In the genomic region with DNA sequence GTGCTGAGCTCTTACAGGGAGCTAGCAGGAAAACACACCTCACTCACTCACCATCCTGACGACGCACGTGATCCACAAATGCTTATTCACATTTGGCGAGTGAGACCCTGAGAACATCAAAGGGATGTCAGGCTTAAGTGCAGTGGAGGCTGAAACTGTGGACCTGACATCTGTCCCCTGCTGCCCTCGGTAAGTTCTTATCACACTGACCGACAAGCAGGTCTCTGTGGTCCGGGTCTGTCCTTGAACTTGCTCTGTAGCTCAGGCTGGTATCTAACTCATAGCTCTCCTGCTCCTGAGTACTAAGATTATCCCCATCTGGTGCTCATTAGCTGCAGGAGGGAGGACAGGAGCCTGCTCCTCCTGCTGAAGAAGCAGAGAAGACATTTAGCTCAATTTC, we compare ENCODE assay signal across 26 mouse cellular contexts.
DNase-seq lines count a peak whose midpoint lies in the region; ATAC-seq and TF ChIP-seq lines count a peak whose summit lies in the region.
"Had no signal": no experiment of that assay in that cellular context is flagged by ENCODE, and none has a peak within 500 bp of the region (broad histone marks: within the 10 kb centered on the region; RNA-seq: fewer than 3 reads in every experiment).

No protein-coding gene starts in this region.

- 13% methylated on average over 7 of the region's 7 CpGs for WGBS in heart, embryonic 14.5 days
- 50% methylated on average over 7 of the region's 7 CpGs for WGBS in embryonic facial prominence, embryonic 10.5 days
- WGBS in heart, embryonic 16.5 days, result 27% methylated on average over 7 of the region's 7 CpGs
- WGBS in lung, postnatal 0 days, result 34% methylated on average over 7 of the region's 7 CpGs
- 82% methylated on average over 7 of the region's 7 CpGs for WGBS in hindbrain, embryonic 14.5 days

- DNase-seq in gastrocnemius, postnatal 14 days, result peak; percentile 2
- DNase-seq in gastrocnemius, postnatal 10 days, result no peak
- DNase-seq in heart, adult 9 months (ENCODE audit: low spot score in 2 of 2), result no peak
- peak; percentile 48 for DNase-seq in embryonic facial prominence, embryonic 10.5 days (ENCODE audit: low spot score)
- DNase-seq in lung, postnatal 0 days (ENCODE audit: low spot score), result no peak
- no peak for DNase-seq in hindbrain, embryonic 14.5 days (ENCODE audit: low spot score)
- DNase-seq: cerebellum, adult 11 months; cerebellum, adult 9-11 months; kidney, adult 9 months; kidney, postnatal 25 days; liver; lung, postnatal 4 days; right cerebral cortex, postnatal 14 days; thymus, postnatal 14 days had no signal

- H3K4me3 ChIP-seq in heart, embryonic 14.5 days (ENCODE audit: control insufficient read depth in 1 of 2, insufficient read depth in 1 of 2, low read depth in 1 of 2, low read length in 2 of 2), result no peak overlapping the region
- H3K4me3 ChIP-seq in embryonic facial prominence, embryonic 10.5 days, result no peak overlapping the region
- H3K4me3 ChIP-seq in heart, embryonic 16.5 days (ENCODE audit: low read length), result no peak overlapping the region
- H3K4me3 ChIP-seq in lung, postnatal 0 days (ENCODE audit: low read depth, low read length), result no peak overlapping the region
- no peak overlapping the region for H3K4me3 ChIP-seq in hindbrain, embryonic 14.5 days (replicated peaks; ENCODE audit: low read length)
- H3K4me3 ChIP-seq: embryonic facial prominence, embryonic 15.5 days; forebrain, embryonic 15.5 days; intestine, embryonic 15.5 days; layer of hippocampus, adult 2 months; limb, embryonic 10.5 days; liver, embryonic 15.5 days; lung, embryonic 15.5 days had no signal

- H3K9ac ChIP-seq in heart, embryonic 14.5 days (ENCODE audit: low read length), result peak overlapping the region; percentile 41; the same call in 1 of the 2 replicates
- peak overlapping the region; percentile 14; the same call in 1 of the 2 replicates for H3K9ac ChIP-seq in heart, embryonic 16.5 days (ENCODE audit: low read length)
- no peak overlapping the region for H3K9ac ChIP-seq in lung, postnatal 0 days (replicated peaks; ENCODE audit: low read depth)
- H3K9ac ChIP-seq in hindbrain, embryonic 14.5 days, result no peak overlapping the region
- H3K9ac ChIP-seq: embryonic facial prominence, embryonic 15.5 days; forebrain, embryonic 15.5 days; intestine, embryonic 15.5 days; liver, embryonic 15.5 days; lung, embryonic 15.5 days had no signal

- TF ChIP-seq CTCF in lung, postnatal 0 days (IDR thresholded peaks at IDR 0.05), result no peak

- H3K4me2 ChIP-seq in heart, embryonic 14.5 days (ENCODE audit: low read length), result peak overlapping the region; percentile 9
- no peak overlapping the region for H3K4me2 ChIP-seq in heart, embryonic 16.5 days (ENCODE audit: low read depth, low read length)
- H3K4me2 ChIP-seq in lung, postnatal 0 days (replicated peaks; ENCODE audit: low read depth, low read length), result no peak overlapping the region
- no peak overlapping the region for H3K4me2 ChIP-seq in hindbrain, embryonic 14.5 days (replicated peaks)
- H3K4me2 ChIP-seq: embryonic facial prominence, embryonic 15.5 days; forebrain, embryonic 15.5 days; intestine, embryonic 15.5 days; liver, embryonic 15.5 days; lung, embryonic 15.5 days; midbrain, embryonic 11.5 days had no signal

- no peaks in the 10 kb centered on the region for H3K9me3 ChIP-seq in heart, embryonic 14.5 days (ENCODE audit: control insufficient read depth, low read length)
- H3K9me3 ChIP-seq in embryonic facial prominence, embryonic 10.5 days, result no peaks in the 10 kb centered on the region
- H3K9me3 ChIP-seq in heart, embryonic 16.5 days (replicated peaks; ENCODE audit: control insufficient read depth, low read length), result no peaks in the 10 kb centered on the region
- H3K9me3 ChIP-seq in lung, postnatal 0 days (ENCODE audit: low read length), result no peaks in the 10 kb centered on the region
- H3K9me3 ChIP-seq in hindbrain, embryonic 14.5 days (ENCODE audit: control insufficient read depth, low read length), result no peaks in the 10 kb centered on the region
- H3K9me3 ChIP-seq: embryonic facial prominence, embryonic 15.5 days; forebrain, embryonic 15.5 days; intestine, embryonic 15.5 days; limb, embryonic 10.5 days; liver, embryonic 15.5 days; lung, embryonic 15.5 days had no signal

- H3K4me1 ChIP-seq in heart, embryonic 14.5 days (ENCODE audit: control insufficient read depth in 2 of 2, insufficient read depth in 2 of 2, low read length in 2 of 2), result peaks cover 33 to 59% of the 10 kb centered on the region in 2 experiments
- peaks cover 11% of the 10 kb centered on the region for H3K4me1 ChIP-seq in embryonic facial prominence, embryonic 10.5 days
- peaks cover 29% of the 10 kb centered on the region for H3K4me1 ChIP-seq in heart, embryonic 16.5 days (ENCODE audit: control insufficient read depth, insufficient read depth, low read length)
- no peaks in the 10 kb centered on the region for H3K4me1 ChIP-seq in lung, postnatal 0 days (ENCODE audit: insufficient read depth, low read depth, low read length)
- no peaks in the 10 kb centered on the region for H3K4me1 ChIP-seq in hindbrain, embryonic 14.5 days (replicated peaks; ENCODE audit: control insufficient read depth, insufficient read depth, low read length)
- H3K4me1 ChIP-seq: forebrain, embryonic 15.5 days; intestine, embryonic 15.5 days; liver, embryonic 15.5 days; lung, embryonic 15.5 days had no signal

- no peak for TF ChIP-seq EP300 in lung, postnatal 0 days (IDR thresholded peaks at IDR 0.05)

- H3K27ac ChIP-seq in heart, embryonic 14.5 days (replicated peaks in 1 of 2; ENCODE audit: control insufficient read depth in 1 of 2, insufficient read depth in 1 of 2, low read depth in 2 of 2, low read length in 2 of 2), result peak overlapping the region; percentile 90 to 94
- no peak overlapping the region for H3K27ac ChIP-seq in embryonic facial prominence, embryonic 10.5 days (replicated peaks)
- peak overlapping the region; percentile 86 for H3K27ac ChIP-seq in heart, embryonic 16.5 days (ENCODE audit: low read length)
- H3K27ac ChIP-seq in lung, postnatal 0 days (ENCODE audit: low read length), result no peak overlapping the region
- H3K27ac ChIP-seq in hindbrain, embryonic 14.5 days, result no peak overlapping the region
- H3K27ac ChIP-seq: embryonic facial prominence, embryonic 15.5 days; forebrain, embryonic 15.5 days; intestine, embryonic 15.5 days; layer of hippocampus, adult 2 months; limb, embryonic 10.5 days; liver, embryonic 15.5 days; lung, embryonic 15.5 days; stomach, postnatal 0 days had no signal

- no peaks in the 10 kb centered on the region for H3K27me3 ChIP-seq in heart, embryonic 14.5 days (ENCODE audit: control insufficient read depth, insufficient read depth, low read length)
- H3K27me3 ChIP-seq in embryonic facial prominence, embryonic 10.5 days (replicated peaks; ENCODE audit: low read depth, poor library complexity, severe bottlenecking), result no peaks in the 10 kb centered on the region
- no peaks in the 10 kb centered on the region for H3K27me3 ChIP-seq in heart, embryonic 16.5 days (ENCODE audit: control insufficient read depth, insufficient read depth, low read length)
- H3K27me3 ChIP-seq in lung, postnatal 0 days (replicated peaks; ENCODE audit: insufficient read depth, low read length), result no peaks in the 10 kb centered on the region
- no peaks in the 10 kb centered on the region for H3K27me3 ChIP-seq in hindbrain, embryonic 14.5 days (ENCODE audit: control insufficient read depth, insufficient read depth, low read length)
- H3K27me3 ChIP-seq: embryonic facial prominence, embryonic 15.5 days; forebrain, embryonic 15.5 days; intestine, embryonic 15.5 days; liver, embryonic 15.5 days; lung, embryonic 15.5 days had no signal

- peak; percentile 45 for ATAC-seq in heart, embryonic 14.5 days (ENCODE audit: insufficient number of reproducible peaks, insufficient read depth, low FRiP score, low read depth)
- peak; percentile 19; the same call in 1 of the 2 replicates for ATAC-seq in heart, embryonic 16.5 days (replicated peaks; ENCODE audit: extremely low read depth, insufficient read depth, low FRiP score)
- ATAC-seq in lung, postnatal 0 days, result no peak
- no peak for ATAC-seq in hindbrain, embryonic 14.5 days (ENCODE audit: low FRiP score)
- ATAC-seq: forebrain, embryonic 15.5 days; hindbrain, embryonic 16.5 days; intestine, embryonic 15.5 days had no signal

- intact Hi-C loops in gastrocnemius, postnatal 14 days (cut with DNase I; ENCODE audit: low total_unique reads), result no loop called here

- H3K36me3 ChIP-seq in heart, embryonic 14.5 days (ENCODE audit: control insufficient read depth, insufficient read depth, low read length), result no peaks in the 10 kb centered on the region
- H3K36me3 ChIP-seq in embryonic facial prominence, embryonic 10.5 days (replicated peaks), result no peaks in the 10 kb centered on the region
- no peaks in the 10 kb centered on the region for H3K36me3 ChIP-seq in heart, embryonic 16.5 days (ENCODE audit: control insufficient read depth, insufficient read depth)
- H3K36me3 ChIP-seq in lung, postnatal 0 days (ENCODE audit: insufficient read depth, low read length), result no peaks in the 10 kb centered on the region
- H3K36me3 ChIP-seq in hindbrain, embryonic 14.5 days (replicated peaks; ENCODE audit: control insufficient read depth, insufficient read depth), result no peaks in the 10 kb centered on the region
- H3K36me3 ChIP-seq: embryonic facial prominence, embryonic 15.5 days; forebrain, embryonic 15.5 days; intestine, embryonic 15.5 days; limb, embryonic 10.5 days; liver, embryonic 15.5 days; lung, embryonic 15.5 days had no signal

Comparison
In these comparisons a context has a peak if more than half of its experiments do, and no peak if none do; other contexts are left out.
1. DNase-seq: peak in gastrocnemius, postnatal 14 days (single experiment) and embryonic facial prominence, embryonic 10.5 days (single experiment); none in gastrocnemius, postnatal 10 days (single experiment), heart, adult 9 months (0 of 2), lung, postnatal 0 days (single experiment) and hindbrain, embryonic 14.5 days (single experiment).
2. ATAC-seq: peak in heart, embryonic 14.5 days (single experiment) and heart, embryonic 16.5 days (single experiment); none in lung, postnatal 0 days (single experiment) and hindbrain, embryonic 14.5 days (single experiment).
3. H3K27ac ChIP-seq: peak in heart, embryonic 14.5 days (2 of 2) and heart, embryonic 16.5 days (single experiment); none in embryonic facial prominence, embryonic 10.5 days (single experiment), lung, postnatal 0 days (single experiment) and hindbrain, embryonic 14.5 days (single experiment).
4. H3K9ac ChIP-seq: peak in heart, embryonic 14.5 days (single experiment) and heart, embryonic 16.5 days (single experiment); none in lung, postnatal 0 days (single experiment) and hindbrain, embryonic 14.5 days (single experiment).